Mouse (Mus musculus) midbrain, embryonic 16.5 days (tissue): ENCODE data around the gene Selenon. TPM values are rescaled to one million over a fixed set of nuclear protein-coding genes. Genes with fewer than 3 reads are reported as not detected.
A peak's percentile ranks its signal among the peaks of the same experiment; 100 is the strongest.

Source experiments
- ATAC-seq: fragments of 200-750 bp; cut with Nextera tagmentation; 2 replicates; pipeline ENCODE4 v1.8.0; 2017; ENCODE audit warnings: moderate TSS enrichment
- H3K27ac ChIP-seq: fragments of 300-500 bp; sonication (generic); 2 replicates; pipeline ENCODE4 v1.5.1; 2014; ENCODE audit warnings: mild to moderate bottlenecking, low read length, mixed read lengths
- H3K27me3 ChIP-seq: fragments of 300-500 bp; sonication (generic); 2 replicates; pipeline ENCODE4 v1.6.1; 2014; ENCODE audit warnings: low read depth, low read length, mixed read lengths; ENCODE audit not compliant: control insufficient read depth, insufficient read depth
- H3K36me3 ChIP-seq: fragments of 300-500 bp; sonication (generic); 2 replicates; pipeline ENCODE4 v1.6.1; 2014; ENCODE audit warnings: mild to moderate bottlenecking, low read length, moderate library complexity, mixed read lengths; ENCODE audit not compliant: control insufficient read depth, insufficient read depth
- H3K4me1 ChIP-seq: fragments of 300-500 bp; sonication (generic); 2 replicates; pipeline ENCODE4 v1.6.1; 2014; ENCODE audit warnings: mild to moderate bottlenecking, low read length, mixed read lengths; ENCODE audit not compliant: control insufficient read depth, insufficient read depth
- H3K4me2 ChIP-seq: fragments of 300-500 bp; sonication (generic); 2 replicates; pipeline ENCODE4 v1.6.1; 2014; ENCODE audit warnings: mild to moderate bottlenecking, low read length, mixed read lengths
- H3K4me3 ChIP-seq: fragments of 300-500 bp; sonication (generic); 2 replicates; pipeline ENCODE4 v1.5.1; 2014; ENCODE audit warnings: low read depth, mild to moderate bottlenecking, low read length, moderate library complexity, mixed read lengths
- H3K9ac ChIP-seq: fragments of 300-500 bp; sonication (generic); 2 replicates; pipeline ENCODE4 v1.6.1; 2014; ENCODE audit warnings: low read depth, low read length, mixed read lengths
- H3K9me3 ChIP-seq: fragments of 300-500 bp; sonication (generic); replicated peaks from 2 replicates; pipeline ENCODE4 v1.6.1; 2014; ENCODE audit warnings: mild to moderate bottlenecking, low read length, mixed read lengths; ENCODE audit not compliant: control insufficient read depth, poor library complexity, severe bottlenecking
- WGBS: fragments of 180-500 bp; shearing (Covaris S2); extraction: QIAGEN DNeasy Blood & Tissue Kit; methylation state at CpG from one replicate; pipeline ENCODE4 v1.1.7; 2014; 5-methylcytosine and 5-hydroxymethylcytosine counted together
- polyA plus RNA-seq: library from polyadenylated mRNA; unstranded; fragments of >200 nt; fragmentation: Nextera tagmentation; extraction: Ambion mirVana; gene quantifications from 2 replicates; pipeline ENCODE4 v1.2.1, GENCODE M21; 2015

Selenon gene
- polyA plus RNA-seq, 1 experiment from 2014 or later: 6.7 TPM

GRCm38 (mm10) chr4:134557626-134558249 lies 5.8 kb upstream of the Selenon start:
- 9% methylated on average over 15 of the region's 16 CpGs for WGBS
- H3K4me1 ChIP-seq: peaks cover 13% of the 10 kb centered on the region
- H3K27me3 ChIP-seq: no peaks in the 10 kb centered on the region
- H3K4me3 ChIP-seq: no peak overlapping the region
- no peak for ATAC-seq
- H3K9me3 ChIP-seq: no peaks in the 10 kb centered on the region
- 0 out of 2 replicates have a peak overlapping the region, but pooled peaks have one; percentile 12 for H3K4me2 ChIP-seq
- peak overlapping the region; percentile 47 for H3K27ac ChIP-seq
- no peak overlapping the region for H3K9ac ChIP-seq
- no peaks in the 10 kb centered on the region for H3K36me3 ChIP-seq

- WGBS: 66% methylated on average over 7 of the region's 8 CpGs
- H3K4me2 ChIP-seq: no peak overlapping the region
- H3K9me3 ChIP-seq: no peaks in the 10 kb centered on the region
- no peak overlapping the region for H3K4me3 ChIP-seq
- H3K27me3 ChIP-seq: no peaks in the 10 kb centered on the region
- no peak for ATAC-seq
- no peak overlapping the region for H3K27ac ChIP-seq
- peaks cover 22% of the 10 kb centered on the region for H3K4me1 ChIP-seq
- no peak overlapping the region for H3K9ac ChIP-seq
- H3K36me3 ChIP-seq: no peaks in the 10 kb centered on the region
Observed at GRCm38 (mm10) chr4:134555956-134556580, 4.1 kb upstream of the Selenon start.

GRCm38 (mm10) chr4:134553631-134554030 lies 1.7 kb upstream of the Selenon start:
- 76% methylated on average over 1 of the region's 1 CpGs for WGBS
- H3K9ac ChIP-seq: no peak overlapping the region
- peaks cover 4% of the 10 kb centered on the region; the same call in 1 of the 2 replicates for H3K9me3 ChIP-seq
- H3K27ac ChIP-seq: no peak overlapping the region
- no peak overlapping the region for H3K4me2 ChIP-seq
- H3K4me3 ChIP-seq: no peak overlapping the region
- no peaks in the 10 kb centered on the region for H3K27me3 ChIP-seq
- ATAC-seq: no peak
- H3K36me3 ChIP-seq: peaks cover 9% of the 10 kb centered on the region; the same call in 1 of the 2 replicates
- peaks cover 26% of the 10 kb centered on the region for H3K4me1 ChIP-seq

GRCm38 (mm10) chr4:134549899-134550298 lies 2.1 kb downstream of the Selenon start:
- H3K27ac ChIP-seq: no peak overlapping the region
- ATAC-seq: no peak
- H3K36me3 ChIP-seq: peaks cover 12% of the 10 kb centered on the region
- H3K9ac ChIP-seq: no peak overlapping the region
- H3K4me1 ChIP-seq: peaks cover 17% of the 10 kb centered on the region
- H3K27me3 ChIP-seq: no peaks in the 10 kb centered on the region
- over 99% methylated on average over 8 of the region's 8 CpGs for WGBS
- no peak overlapping the region for H3K4me2 ChIP-seq
- peaks cover 4% of the 10 kb centered on the region; the same call in 1 of the 2 replicates for H3K9me3 ChIP-seq
- H3K4me3 ChIP-seq: no peak overlapping the region

GRCm38 (mm10) chr4:134548169-134548938 lies 3.6 kb downstream of the Selenon start:
- H3K27me3 ChIP-seq: no peaks in the 10 kb centered on the region
- H3K36me3 ChIP-seq: peaks cover 12% of the 10 kb centered on the region
- no peak overlapping the region for H3K27ac ChIP-seq
- no peak for ATAC-seq
- H3K4me2 ChIP-seq: no peak overlapping the region
- no peak overlapping the region for H3K4me3 ChIP-seq
- H3K9ac ChIP-seq: no peak overlapping the region
- 57% methylated on average over 18 of the region's 18 CpGs for WGBS
- H3K9me3 ChIP-seq: peaks cover 4% of the 10 kb centered on the region; the same call in 1 of the 2 replicates
- peaks cover 17% of the 10 kb centered on the region for H3K4me1 ChIP-seq

- Histone ChIP-seq H3K4me2 (no peak overlapping the region), H3K9ac (no peak overlapping the region), H3K27me3 (no peaks in the 10 kb centered on the region), H3K4me3 (no peak overlapping the region), H3K4me1 (peaks cover 12% of the 10 kb centered on the region; the same call in 1 of the 2 replicates), H3K9me3 (peaks cover 4% of the 10 kb centered on the region; the same call in 1 of the 2 replicates), H3K36me3 (peaks cover 23% of the 10 kb centered on the region), H3K27ac (no peak overlapping the region)
- ATAC-seq: no peak
- 69% methylated on average over 9 of the region's 9 CpGs for WGBS
Observed at GRCm38 (mm10) chr4:134546814-134547705, 4.9 kb downstream of the Selenon start.

GRCm38 (mm10) chr4:134543261-134543660 lies 8.7 kb downstream of the Selenon start:
- ATAC-seq: peak; percentile 61
- Histone ChIP-seq H3K27ac (no peak overlapping the region), H3K4me1 (peaks cover 4% of the 10 kb centered on the region; the same call in 1 of the 2 replicates), H3K4me3 (no peak overlapping the region), H3K9ac (no peak overlapping the region), H3K27me3 (no peaks in the 10 kb centered on the region), H3K9me3 (no peaks in the 10 kb centered on the region), H3K36me3 (peaks cover 20% of the 10 kb centered on the region; the same call in 1 of the 2 replicates), H3K4me2 (no peak overlapping the region)
- WGBS: 2% methylated on average over 5 of the region's 5 CpGs

- 94% methylated on average over 9 of the region's 9 CpGs for WGBS
- Histone ChIP-seq H3K27me3 (no peaks in the 10 kb centered on the region), H3K4me1 (peaks cover 2% of the 10 kb centered on the region; the same call in 1 of the 2 replicates), H3K9me3 (no peaks in the 10 kb centered on the region), H3K4me3 (no peak overlapping the region), H3K27ac (no peak overlapping the region), H3K36me3 (peaks cover 20% of the 10 kb centered on the region; the same call in 1 of the 2 replicates), H3K4me2 (no peak overlapping the region), H3K9ac (no peak overlapping the region)
- no peak for ATAC-seq
Observed at GRCm38 (mm10) chr4:134542726-134543125, 9.2 kb downstream of the Selenon start.
